11 mouse cellular contexts compared by ENCODE assay signal in the genomic region with DNA sequence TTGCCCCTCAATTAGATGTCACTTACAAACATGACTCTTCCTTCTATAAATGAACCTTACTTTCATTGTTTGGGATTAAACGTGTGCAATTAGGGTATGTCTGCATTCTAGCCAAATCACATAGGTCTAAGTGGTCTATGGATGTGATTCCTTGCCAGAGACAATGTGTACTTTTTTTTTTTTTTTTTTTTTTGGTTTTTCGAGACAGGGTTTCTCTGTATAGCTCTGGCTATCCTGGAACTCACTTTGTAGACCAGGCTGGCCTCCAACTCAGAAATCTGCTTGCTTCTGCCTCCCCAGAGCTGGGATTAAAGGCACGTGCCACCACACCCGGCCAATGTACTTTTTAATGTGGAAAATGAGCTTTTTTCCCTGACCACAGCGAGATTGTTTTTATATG. TPM values are rescaled to one million over a fixed set of nuclear protein-coding genes. Genes with fewer than 3 reads are reported as not detected.
"Had no signal": no experiment of that assay in that cellular context is flagged by ENCODE, and none has a peak within 500 bp of the region (broad histone marks: within the 10 kb centered on the region; RNA-seq: fewer than 3 reads in every experiment).

No protein-coding gene starts in this region.

RNA-seq across cellular contexts. Expression of gene Gm21083, which starts 13.5 kb away (rescaled TPM):
- polyA plus RNA-seq: neural tube, embryonic 14.5 days; neural tube, embryonic 15.5 days; small intestine, adult 2 months; spleen, adult 2 months; stomach, embryonic 14.5 days; stomach, embryonic 15.5 days; stomach, embryonic 16.5 days; stomach, postnatal 0 days; thymus, adult 2 months had no signal

RNA-seq across cellular contexts. Expression of gene Speer4d, which starts 28.2 kb away (rescaled TPM):
- polyA plus RNA-seq: neural tube, embryonic 14.5 days; neural tube, embryonic 15.5 days; small intestine, adult 2 months; spleen, adult 2 months; stomach, embryonic 14.5 days; stomach, embryonic 15.5 days; stomach, embryonic 16.5 days; stomach, postnatal 0 days; thymus, adult 2 months; thymus, postnatal 0 days; urinary bladder, adult 2 months had no signal
